Mouse (Mus musculus) CH12.LX (cell line): ENCODE data around the gene Macf1. TPM values are rescaled to one million over a fixed set of nuclear protein-coding genes. Genes with fewer than 3 reads are reported as not detected.
A peak's percentile ranks its signal among the peaks of the same experiment; 100 is the strongest.

Experiments used
- DNase-seq: peaks from one replicate; pipeline ENCODE4 v3.0.0-alpha.2; 2013; ENCODE audit errors: extremely low read depth
- H3K27ac ChIP-seq: 2 replicates; pipeline ENCODE4 v1.5.1; 2012; ENCODE audit warnings: low read depth, mild to moderate bottlenecking, control low read depth, moderate library complexity; ENCODE audit not compliant: insufficient read depth
- H3K27me3 ChIP-seq: replicated peaks from 2 replicates; pipeline ENCODE3; 2012; ENCODE audit warnings: inconsistent platforms
- H3K36me3 ChIP-seq, 2 experiments: replicated peaks in 1 of 2; 2 replicates each; pipeline versions ENCODE3 to v1.6.1; 2012; ENCODE audit warnings: inconsistent platforms in 1 of 2, low read length in 1 of 2, mild to moderate bottlenecking in 1 of 2, mixed read lengths in 1 of 2, moderate library complexity in 1 of 2; ENCODE audit not compliant: control insufficient read depth in 1 of 2, insufficient read depth in 1 of 2
- H3K4me1 ChIP-seq, 2 experiments: 2 replicates each; pipeline ENCODE4 v1.6.1; 2012; ENCODE audit warnings: inconsistent platforms in 1 of 2, moderate library complexity in 1 of 2; ENCODE audit not compliant: insufficient read depth in 2 of 2, control insufficient read depth in 1 of 2
- H3K4me2 ChIP-seq: 2 replicates; pipeline ENCODE4 v1.6.1; 2012; ENCODE audit warnings: low read depth, mild to moderate bottlenecking, control low read depth; ENCODE audit not compliant: poor library complexity, insufficient read depth, severe bottlenecking
- H3K4me3 ChIP-seq, 3 experiments: fragments of 150-350 bp in 1 of 3; sonication (generic) in 1 of 3; replicated peaks in 1 of 3; 2 replicates each; pipeline versions ENCODE3 to v1.5.1; 2011 to 2012; ENCODE audit warnings: low read depth in 2 of 3, low read length in 2 of 3, mild to moderate bottlenecking in 2 of 3, moderate library complexity in 2 of 3, control low read depth in 1 of 3, improper control_type of control experiment in 1 of 3, inconsistent platforms in 1 of 3, mixed read lengths in 1 of 3; ENCODE audit not compliant: poor library complexity in 1 of 3
- H3K79me2 ChIP-seq: replicated peaks from 2 replicates; pipeline ENCODE4 v1.6.1; 2012; ENCODE audit warnings: mild to moderate bottlenecking, moderate library complexity; ENCODE audit not compliant: control insufficient read depth, poor library complexity, insufficient read depth, severe bottlenecking; ENCODE audit errors: extremely low read depth
- H3K9ac ChIP-seq: 2 replicates; pipeline ENCODE4 v1.6.1; 2012; ENCODE audit warnings: low read depth, mild to moderate bottlenecking, control low read depth, moderate library complexity; ENCODE audit not compliant: insufficient read depth
- H3K9me3 ChIP-seq: replicated peaks from 2 replicates; pipeline ENCODE3; 2012; ENCODE audit warnings: low read length, inconsistent platforms, mixed read lengths
- BHLHE40 ChIP-seq: IDR thresholded peaks from 2 replicates; pipeline ENCODE4 v1.6.1; 2011; ENCODE audit warnings: mild to moderate bottlenecking, low read depth, low read length, improper control_type of control experiment
- CHD1 ChIP-seq: IDR thresholded peaks from 2 replicates; pipeline ENCODE4 v1.6.1; 2012; ENCODE audit warnings: low read depth, low read length, improper control_type of control experiment, inconsistent platforms
- CTCF ChIP-seq, 2 experiments: IDR thresholded peaks in 1 of 2; conservative IDR thresholded peaks in 1 of 2; 2 replicates each; pipeline ENCODE4 v1.5.1; 2011 to 2012; ENCODE audit warnings: low read depth in 2 of 2, low read length in 2 of 2, improper control_type of control experiment in 1 of 2, inconsistent platforms in 1 of 2, mild to moderate bottlenecking in 1 of 2, moderate library complexity in 1 of 2
- E2F4 ChIP-seq: IDR thresholded peaks from 2 replicates; pipeline ENCODE4 v1.6.1; 2011; ENCODE audit warnings: low read depth, low read length, improper control_type of control experiment; ENCODE audit not compliant: insufficient replicate concordance
- ELF1 ChIP-seq: IDR thresholded peaks from 2 replicates; pipeline ENCODE4 v1.6.1; 2014; ENCODE audit warnings: low read depth, mild to moderate bottlenecking, inconsistent platforms, low read length, improper control_type of control experiment
- EP300 ChIP-seq: IDR thresholded peaks from 2 replicates; pipeline ENCODE4 v1.6.1; 2011; ENCODE audit warnings: low read length, improper control_type of control experiment
- GABPA ChIP-seq: IDR thresholded peaks from 2 replicates; pipeline ENCODE4 v1.6.1; 2012; ENCODE audit warnings: low read depth, low read length, improper control_type of control experiment, inconsistent platforms; ENCODE audit not compliant: insufficient replicate concordance
- IRF4 ChIP-seq: IDR thresholded peaks from 2 replicates; pipeline ENCODE4 v1.6.1; 2014; ENCODE audit warnings: low read depth, mild to moderate bottlenecking, inconsistent platforms, low read length, improper control_type of control experiment
- JUND ChIP-seq: conservative IDR thresholded peaks from 2 replicates; pipeline ENCODE4 v1.6.1; 2011; ENCODE audit warnings: low read depth, low read length, improper control_type of control experiment
- KAT2A ChIP-seq: IDR thresholded peaks from 2 replicates; pipeline ENCODE4 v1.6.1; 2012; ENCODE audit warnings: low read length, improper control_type of control experiment, inconsistent platforms; ENCODE audit not compliant: insufficient replicate concordance
- MAFK ChIP-seq: IDR thresholded peaks from 2 replicates; pipeline ENCODE4 v1.6.1; 2011; ENCODE audit warnings: low read length, improper control_type of control experiment; ENCODE audit not compliant: insufficient replicate concordance
- MAZ ChIP-seq: IDR thresholded peaks from 2 replicates; pipeline ENCODE4 v1.6.1; 2012; ENCODE audit warnings: low read depth, mild to moderate bottlenecking, inconsistent platforms, low read length, improper control_type of control experiment, moderate library complexity
- MEF2A ChIP-seq: IDR thresholded peaks from 2 replicates; pipeline ENCODE4 v1.6.1; 2014; ENCODE audit warnings: low read depth, mild to moderate bottlenecking, inconsistent platforms, low read length, improper control_type of control experiment, borderline replicate concordance
- MXI1 ChIP-seq: IDR thresholded peaks from 2 replicates; pipeline ENCODE4 v1.6.1; 2011; ENCODE audit warnings: mild to moderate bottlenecking, low read depth, low read length, improper control_type of control experiment
- PAX5 ChIP-seq: IDR thresholded peaks from 2 replicates; pipeline ENCODE4 v1.6.1; 2012; ENCODE audit warnings: low read length, inconsistent platforms, mixed read lengths
- RAD21 ChIP-seq: IDR thresholded peaks from 2 replicates; pipeline ENCODE4 v1.6.1; 2011; ENCODE audit warnings: low read depth, mild to moderate bottlenecking, low read length, improper control_type of control experiment, moderate library complexity
- SIN3A ChIP-seq: IDR thresholded peaks from 2 replicates; pipeline ENCODE4 v1.6.1; 2012; ENCODE audit warnings: low read length, improper control_type of control experiment, inconsistent platforms
- SMC3 ChIP-seq: IDR thresholded peaks from 2 replicates; pipeline ENCODE4 v1.6.1; 2011; ENCODE audit warnings: low read depth, low read length, improper control_type of control experiment
- TCF12 ChIP-seq: IDR thresholded peaks from 2 replicates; pipeline ENCODE4 v1.6.1; 2014; ENCODE audit warnings: low read depth, mild to moderate bottlenecking, inconsistent platforms, low read length, improper control_type of control experiment
- USF2 ChIP-seq: conservative IDR thresholded peaks from 2 replicates; pipeline ENCODE4 v1.6.1; 2011; ENCODE audit warnings: low read depth, low read length, improper control_type of control experiment
- ZC3H11A ChIP-seq: IDR thresholded peaks from 2 replicates; pipeline ENCODE4 v1.6.1; 2012; ENCODE audit warnings: low read depth, mild to moderate bottlenecking, inconsistent platforms, low read length, improper control_type of control experiment
- dilution Hi-C: fragments of 300-500 bp; cut with MboI; formaldehyde crosslinking; loops from 2 replicates; pipeline ENCODE4 v1.14.3; 2020; ENCODE audit warnings: low sequenced_read_pairs; ENCODE audit not compliant: extremely low pct_unique_long_range_greater_than_20kb, extremely low pct_ligation_motif_present
- in situ Hi-C: fragments of 300-500 bp; cut with MboI; formaldehyde crosslinking; loops from 3 replicates; pipeline ENCODE4 v1.14.3; 2019; ENCODE audit warnings: low sequenced_read_pairs, low pct_ligation_motif_present, low pct_unique_long_range_greater_than_20kb, mixed read lengths
- polyA plus RNA-seq: library from polyadenylated mRNA; unstranded; fragments of >175 nt; gene quantifications from 2 replicates; pipeline ENCODE4 v1.2.1, GENCODE M21; 2012; ENCODE audit warnings: low read depth; ENCODE audit not compliant: insufficient read length
- total RNA-seq, 2 experiments: library from RNA; depleted of rRNA; stranded (reverse); fragments of 300-350 nt in 1 of 2; fragments of >200 nt in 1 of 2; gene quantifications; 2 replicates each; pipeline ENCODE4 v1.2.3; 2012 to 2014

The Macf1 gene
- total and polyA plus RNA-seq, 3 experiments = 63.3 to 93.3 (median 77.8) TPM

- no peak overlapping the region for H3K4me3 ChIP-seq
- H3K9ac ChIP-seq = no peak overlapping the region
- in situ Hi-C loops = no loop called here
- peaks cover 12% of the 10 kb centered on the region for H3K9me3 ChIP-seq
- no peak for TF ChIP-seq MEF2A
- TF ChIP-seq MXI1 = no peak
- no peak for TF ChIP-seq BHLHE40
- no peak for TF ChIP-seq EP300
- no peak for DNase-seq
- H3K36me3 ChIP-seq = peaks cover 0 to 29% of the 10 kb centered on the region in 2 experiments
- peaks cover 18 to 66% of the 10 kb centered on the region in 2 experiments for H3K4me1 ChIP-seq
- no peak overlapping the region for H3K27ac ChIP-seq
- no peaks in the 10 kb centered on the region for H3K27me3 ChIP-seq
- no peak overlapping the region for H3K4me2 ChIP-seq
- dilution Hi-C loops = no loop called here
- H3K79me2 ChIP-seq = no peaks in the 10 kb centered on the region
These were observed 375.9 kb downstream of the Macf1 start for GRCm38 (mm10) chr4:123308292-123308691.

GRCm38 (mm10) chr4:123306999-123307398 lies 377.2 kb downstream of the Macf1 start:
- Histone ChIP-seq H3K36me3 (peaks cover 4 to 42% of the 10 kb centered on the region in 2 experiments), H3K4me2 (no peak overlapping the region)

GRCm38 (mm10) chr4:123305789-123306188 lies 378.4 kb downstream of the Macf1 start:
- H3K27ac ChIP-seq = no peak overlapping the region
- no peak overlapping the region for H3K4me3 ChIP-seq
- peaks cover 3 to 41% of the 10 kb centered on the region in 2 experiments; a peak in 3 of 4 replicates for H3K4me1 ChIP-seq
- dilution Hi-C loops = no loop called here
- H3K79me2 ChIP-seq = no peaks in the 10 kb centered on the region
- no peak for TF ChIP-seq SIN3A
- TF ChIP-seq CTCF (conservative IDR thresholded peaks at IDR 0.05 in 1 of 2, IDR thresholded peaks at IDR 0.05 in 1 of 2; ENCODE audit: low read depth in 2 of 2, low read length in 2 of 2) = peak; percentile 87 to 89
- peak; percentile 61; the same call in 1 of the 2 replicates for TF ChIP-seq ELF1
- TF ChIP-seq EP300 = no peak
- no peak for TF ChIP-seq MEF2A
- TF ChIP-seq GABPA = no peak
- TF ChIP-seq RAD21 = peak; percentile 93
- no peak for TF ChIP-seq PAX5
- TF ChIP-seq SMC3 = peak; percentile 83
- TF ChIP-seq USF2 = no peak
- TF ChIP-seq ZC3H11A = peak; percentile 44; the same call in 1 of the 2 replicates
- peak; percentile 13; the same call in 1 of the 2 replicates for TF ChIP-seq IRF4
- TF ChIP-seq TCF12 = no peak
- TF ChIP-seq MAZ = no peak
- no peak for TF ChIP-seq MAFK
- no peak for TF ChIP-seq KAT2A
- no peak for TF ChIP-seq CHD1
- peaks cover 4 to 46% of the 10 kb centered on the region in 2 experiments for H3K36me3 ChIP-seq
- no peak overlapping the region for H3K9ac ChIP-seq
- peak; percentile 70 for DNase-seq
- in situ Hi-C loops = no loop called here
- peaks cover 14% of the 10 kb centered on the region for H3K9me3 ChIP-seq
- H3K4me2 ChIP-seq = no peak overlapping the region
- H3K27me3 ChIP-seq = no peaks in the 10 kb centered on the region

More at GRCm38 (mm10) chr4:123306999-123307398, 377.2 kb downstream of the Macf1 start:
- Histone ChIP-seq H3K4me3 (no peak overlapping the region), H3K9ac (no peak overlapping the region), H3K27me3 (no peaks in the 10 kb centered on the region), H3K4me1 (peaks cover 8 to 53% of the 10 kb centered on the region in 2 experiments), H3K9me3 (peaks cover 18% of the 10 kb centered on the region), H3K79me2 (no peaks in the 10 kb centered on the region), H3K27ac (no peak overlapping the region)
- no peak for TF ChIP-seq MAFK
- TF ChIP-seq JUND = no peak
- no peak for TF ChIP-seq E2F4
- no peak for TF ChIP-seq SMC3
- TF ChIP-seq TCF12 = no peak
- TF ChIP-seq RAD21 = no peak
- dilution Hi-C loops (no loop called here), in situ Hi-C loops (no loop called here)
- DNase-seq = no peak
